In the genomic region with DNA sequence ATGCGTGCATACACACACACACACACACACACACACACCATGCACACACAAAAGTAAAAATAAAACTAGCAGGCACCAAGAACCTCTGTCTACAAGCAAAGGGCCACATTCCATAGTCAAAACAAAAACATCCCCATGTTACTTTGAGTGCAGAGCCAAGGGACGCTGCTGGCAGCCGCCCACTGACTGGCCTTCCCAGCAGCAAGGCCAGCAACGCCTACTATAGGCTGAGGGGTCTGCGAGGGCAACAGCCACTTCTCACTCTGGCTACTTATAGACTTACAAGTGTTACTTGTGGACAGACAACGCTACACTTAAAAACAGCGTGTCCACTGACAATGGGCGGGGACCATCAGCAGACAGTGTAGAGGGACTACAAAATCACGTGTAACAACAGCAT, we compare ENCODE assay signal across 10 mouse cellular contexts. TPM values are rescaled to one million over a fixed set of nuclear protein-coding genes. Genes with fewer than 3 reads are reported as not detected.
DNase-seq lines count a peak whose midpoint lies in the region; ATAC-seq and TF ChIP-seq lines count a peak whose summit lies in the region.
"Had no signal": no experiment of that assay in that cellular context is flagged by ENCODE, and none has a peak within 500 bp of the region (broad histone marks: within the 10 kb centered on the region; RNA-seq: fewer than 3 reads in every experiment).

No protein-coding gene starts in this region.

- no peak for TF ChIP-seq CTCF in stomach, postnatal 0 days (IDR thresholded peaks at IDR 0.05; ENCODE audit: low read depth)

- no peak for TF ChIP-seq EP300 in stomach, postnatal 0 days (optimal IDR thresholded peaks at IDR 0.05)

- WGBS in neural tube, embryonic 12.5 days, result 54% methylated on average over 9 of the region's 9 CpGs
- 45% methylated on average over 9 of the region's 9 CpGs for WGBS in hindbrain, embryonic 16.5 days
- WGBS in stomach, postnatal 0 days, result 50% methylated on average over 9 of the region's 9 CpGs

- peaks cover 75% of the 10 kb centered on the region for H3K4me1 ChIP-seq in neural tube, embryonic 12.5 days
- peaks cover 79% of the 10 kb centered on the region for H3K4me1 ChIP-seq in hindbrain, embryonic 16.5 days (ENCODE audit: control insufficient read depth, insufficient read depth, low read depth, low read length)
- peaks cover 50% of the 10 kb centered on the region for H3K4me1 ChIP-seq in stomach, postnatal 0 days (replicated peaks; ENCODE audit: control insufficient read depth, insufficient read depth)

- intact Hi-C loops in heart, postnatal 25 days (cut with DNase I), result loop anchor here (5.0 kb wide), 2 partner anchors 38 to 63 kb away; no protein-coding TSS in a partner anchor

- H3K27ac ChIP-seq in neural tube, embryonic 12.5 days, result no peak overlapping the region
- no peak overlapping the region for H3K27ac ChIP-seq in hindbrain, embryonic 16.5 days (ENCODE audit: low read depth, low read length)
- 0 out of 2 replicates have a peak overlapping the region, but pooled peaks have one; percentile 36 for H3K27ac ChIP-seq in stomach, postnatal 0 days (replicated peaks)

- no peak overlapping the region for H3K9ac ChIP-seq in neural tube, embryonic 12.5 days
- H3K9ac ChIP-seq in hindbrain, embryonic 16.5 days (ENCODE audit: low read depth, low read length), result no peak overlapping the region
- H3K9ac ChIP-seq in stomach, postnatal 0 days (ENCODE audit: low read length), result no peak overlapping the region

- peaks cover 14% of the 10 kb centered on the region for H3K36me3 ChIP-seq in neural tube, embryonic 12.5 days
- no peaks in the 10 kb centered on the region for H3K36me3 ChIP-seq in hindbrain, embryonic 16.5 days (ENCODE audit: control insufficient read depth, insufficient read depth, low read length)
- 0 out of 2 replicates have a peak, but pooled peaks cover 4% of the 10 kb centered on the region for H3K36me3 ChIP-seq in stomach, postnatal 0 days (ENCODE audit: control insufficient read depth, insufficient read depth, low read length)

- H3K4me3 ChIP-seq in neural tube, embryonic 12.5 days, result no peak overlapping the region
- no peak overlapping the region for H3K4me3 ChIP-seq in hindbrain, embryonic 16.5 days (ENCODE audit: low read length)
- H3K4me3 ChIP-seq in stomach, postnatal 0 days (ENCODE audit: low read depth, low read length), result no peak overlapping the region

- peak overlapping the region; percentile 33 for H3K4me2 ChIP-seq in neural tube, embryonic 12.5 days (replicated peaks)
- 0 out of 2 replicates have a peak overlapping the region, but pooled peaks have one; percentile 11 for H3K4me2 ChIP-seq in hindbrain, embryonic 16.5 days (ENCODE audit: low read length)
- H3K4me2 ChIP-seq in stomach, postnatal 0 days (replicated peaks; ENCODE audit: low read depth), result 0 out of 2 replicates have a peak overlapping the region, but pooled peaks have one; percentile 17

- DNase-seq in heart, adult 11 months, result peak; percentile 96
- DNase-seq in heart, postnatal 25 days (ENCODE audit: low spot score), result no peak
- DNase-seq in neural tube, embryonic 10.5 days (ENCODE audit: extremely low spot score, low spot score), result no peak
- DNase-seq in stomach, postnatal 0 days (ENCODE audit: low spot score), result no peak
- DNase-seq in frontal cortex, adult 2 months (ENCODE audit: extremely low spot score in 1 of 2, low spot score in 1 of 2), result no peak
- no peak for DNase-seq in layer of hippocampus, adult 18-20 months (ENCODE audit: low spot score in 2 of 2)
- DNase-seq: cerebellum, adult 11 months; gastrocnemius, postnatal 10 days had no signal

- ATAC-seq in neural tube, embryonic 12.5 days (ENCODE audit: low FRiP score, low read depth), result no peak
- no peak for ATAC-seq in hindbrain, embryonic 16.5 days
- ATAC-seq in stomach, postnatal 0 days (ENCODE audit: low FRiP score, low TSS enrichment), result no peak

- no peaks in the 10 kb centered on the region for H3K27me3 ChIP-seq in neural tube, embryonic 12.5 days (replicated peaks)
- H3K27me3 ChIP-seq in hindbrain, embryonic 16.5 days (replicated peaks; ENCODE audit: control insufficient read depth, insufficient read depth, low read length), result no peaks in the 10 kb centered on the region
- H3K27me3 ChIP-seq in stomach, postnatal 0 days (ENCODE audit: control insufficient read depth, insufficient read depth, low read length), result no peaks in the 10 kb centered on the region

- H3K9me3 ChIP-seq in neural tube, embryonic 12.5 days, result no peaks in the 10 kb centered on the region
- H3K9me3 ChIP-seq in hindbrain, embryonic 16.5 days (ENCODE audit: control insufficient read depth, low read length), result no peaks in the 10 kb centered on the region
- H3K9me3 ChIP-seq in stomach, postnatal 0 days (ENCODE audit: control insufficient read depth, low read length), result no peaks in the 10 kb centered on the region

RNA-seq across cellular contexts. Expression of a gene that starts 7.2 kb away (rescaled TPM):
- total RNA-seq in heart, postnatal 25 days (2021), result 10 to 100 TPM; 55.0 to 63.9 TPM
- polyA plus RNA-seq in neural tube, embryonic 12.5 days (2016; fragmentation: Nextera tagmentation; extraction: Ambion mirVana), result 12.3 and 13.2 TPM in 2 replicates
- polyA plus RNA-seq in hindbrain, embryonic 16.5 days (2015; fragmentation: Nextera tagmentation; extraction: Ambion mirVana), result 11.1 TPM in 2 replicates
- 9.7 and 10.8 TPM in 2 replicates for polyA plus RNA-seq in stomach, postnatal 0 days (2015; fragmentation: Nextera tagmentation; extraction: Ambion mirVana)
- 76.4 and 78.3 TPM in 2 replicates for polyA plus RNA-seq in frontal cortex, adult 2 months (2012; rRNA removed)
- 100 to 1,000 TPM; 136 to 138 TPM for total RNA-seq in layer of hippocampus, adult 18-20 months (2021)

RNA-seq across cellular contexts. Expression of a gene that starts 34.4 kb away (rescaled TPM):
- total RNA-seq in heart, postnatal 25 days (2021), result 10 to 100 TPM; 13.5 to 15.5 TPM
- polyA plus RNA-seq in neural tube, embryonic 12.5 days (2016; fragmentation: Nextera tagmentation; extraction: Ambion mirVana), result 87.5 and 89.3 TPM in 2 replicates
- polyA plus RNA-seq in hindbrain, embryonic 16.5 days (2015; fragmentation: Nextera tagmentation; extraction: Ambion mirVana), result 72.1 and 72.5 TPM in 2 replicates
- polyA plus RNA-seq in stomach, postnatal 0 days (2015; fragmentation: Nextera tagmentation; extraction: Ambion mirVana), result 43.5 and 46.3 TPM in 2 replicates
- 41.0 and 42.9 TPM in 2 replicates for polyA plus RNA-seq in frontal cortex, adult 2 months (2012; rRNA removed)
- 10 to 100 TPM; 27.5 to 31.8 TPM for total RNA-seq in layer of hippocampus, adult 18-20 months (2021)
